Mouse (Mus musculus): Measurements from ENCODE around the gene Ndufv3.

- TF ChIP-seq ZKSCAN1 (IDR thresholded peaks at IDR 0.05; ENCODE audit: low read depth, low read length) (no peak), CTCF (IDR thresholded peaks at IDR 0.05 in 2 of 3, conservative IDR thresholded peaks at IDR 0.05 in 1 of 3; ENCODE audit: control insufficient read depth in 1 of 3, insufficient read depth in 1 of 3, low read depth in 2 of 3, low read length in 3 of 3, poor library complexity in 1 of 3, severe bottlenecking in 1 of 3) (no peak), SIN3A (IDR thresholded peaks at IDR 0.05; ENCODE audit: low read length) (no peak), POLR2A (IDR thresholded peaks at IDR 0.05; ENCODE audit: control insufficient read depth in 1 of 2, insufficient read depth in 1 of 2, low read depth in 1 of 2, low read length in 2 of 2, poor library complexity in 1 of 2) (no peak), ZNF384 (IDR thresholded peaks at IDR 0.05; ENCODE audit: low read depth, low read length) (no peak), GATA1 (IDR thresholded peaks at IDR 0.05; ENCODE audit: low read depth, low read length) (no peak), MYB (IDR thresholded peaks at IDR 0.05; ENCODE audit: low read depth, low read length) (no peak), TCF12 (IDR thresholded peaks at IDR 0.05; ENCODE audit: low read depth, low read length) (no peak), BHLHE40 (IDR thresholded peaks at IDR 0.05; ENCODE audit: borderline replicate concordance, low read depth, low read length) (no peak), EP300 (IDR thresholded peaks at IDR 0.05; ENCODE audit: low read depth in 1 of 2, low read length in 2 of 2) (no peak), POLR2AphosphoS5 (IDR thresholded peaks at IDR 0.05; ENCODE audit: borderline replicate concordance, low read depth, low read length) (no peak), NRF1 (IDR thresholded peaks at IDR 0.05; ENCODE audit: insufficient read depth, low read depth, low read length, poor library complexity, severe bottlenecking) (no peak), ELF1 (IDR thresholded peaks at IDR 0.05; ENCODE audit: low read depth, low read length) (no peak)
Observed at GRCm38 (mm10) chr17:31543574-31543973, 23.7 kb downstream of the Ndufv3 start.

All from MEL (cell line).